Mouse (Mus musculus) brain, embryonic 14.5 days (tissue): ENCODE measurements around the gene Dpf3. TPM values are rescaled to one million over a fixed set of nuclear protein-coding genes. Genes with fewer than 3 reads are reported as not detected.
A peak's percentile ranks its signal among the peaks of the same experiment; 100 is the strongest.

ENCODE experiments used
- DNase-seq: peaks from one replicate; pipeline ENCODE4 v3.0.0-alpha.2; 2011; ENCODE audit warnings: low read depth
- CTCF ChIP-seq: fragments of 200-500 bp; IDR thresholded peaks from 2 replicates; pipeline ENCODE4 v1.5.1; 2012; ENCODE audit warnings: inconsistent platforms, mild to moderate bottlenecking, moderate library complexity, borderline replicate concordance; ENCODE audit not compliant: insufficient read depth, insufficient read length; ENCODE audit errors: extremely low read depth
- POLR2A ChIP-seq: fragments of 200-500 bp; IDR thresholded peaks from 2 replicates; pipeline ENCODE4 v1.6.1; 2012; ENCODE audit warnings: mild to moderate bottlenecking, inconsistent platforms, borderline replicate concordance; ENCODE audit not compliant: poor library complexity, insufficient read depth, insufficient read length, severe bottlenecking; ENCODE audit errors: extremely low read depth
- polyA plus RNA-seq: library from polyadenylated mRNA; depleted of rRNA; stranded (reverse); fragments of >200 nt; gene quantifications from 2 replicates; pipeline ENCODE4 v1.2.3, GENCODE M21; 2012

Gene Dpf3
- polyA plus RNA-seq, 1 experiment: 20.9 TPM

DNA sequence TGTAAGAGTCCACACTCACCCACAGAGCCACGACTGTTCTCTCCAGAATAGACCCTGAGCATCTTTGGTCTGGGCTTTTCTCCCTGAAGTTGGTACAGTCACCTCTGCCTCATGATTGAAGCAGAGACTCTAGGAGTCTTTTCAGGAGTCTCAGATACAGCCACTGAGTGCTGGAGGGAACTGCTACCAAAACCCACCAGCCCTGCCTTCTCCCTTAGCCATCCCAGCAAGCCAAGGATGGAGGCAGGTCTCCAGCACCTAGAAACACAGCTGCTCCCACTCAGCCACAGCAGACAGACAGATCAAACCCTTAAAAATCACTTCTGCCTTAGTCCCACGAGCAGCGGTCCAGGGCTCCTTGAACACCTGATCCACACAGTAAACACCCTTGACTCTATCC, 139.3 kb downstream of the Dpf3 start:
- DNase-seq: no peak

DNA sequence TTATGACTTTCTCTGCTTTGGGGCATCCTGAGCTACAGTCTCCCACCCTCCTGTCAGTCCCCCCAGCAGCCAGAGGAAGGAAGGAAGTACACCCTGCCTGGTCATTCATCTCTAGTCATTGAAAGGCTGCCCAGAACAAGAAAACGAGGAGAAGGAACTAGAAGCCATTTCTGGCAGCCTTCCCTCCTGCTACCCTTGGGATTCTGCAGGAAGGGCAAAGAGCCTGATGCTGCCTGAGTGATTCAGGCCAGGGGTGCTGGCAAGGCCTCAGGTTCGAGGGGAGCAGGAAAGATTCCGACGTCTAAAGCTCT, 144.7 kb downstream of the Dpf3 start:
- no peak for DNase-seq
- no peak for TF ChIP-seq CTCF
- no peak for TF ChIP-seq POLR2A

More for the DNA sequence above, 139.3 kb downstream of the Dpf3 start:
- TF ChIP-seq CTCF: no peak
- TF ChIP-seq POLR2A: no peak

DNA sequence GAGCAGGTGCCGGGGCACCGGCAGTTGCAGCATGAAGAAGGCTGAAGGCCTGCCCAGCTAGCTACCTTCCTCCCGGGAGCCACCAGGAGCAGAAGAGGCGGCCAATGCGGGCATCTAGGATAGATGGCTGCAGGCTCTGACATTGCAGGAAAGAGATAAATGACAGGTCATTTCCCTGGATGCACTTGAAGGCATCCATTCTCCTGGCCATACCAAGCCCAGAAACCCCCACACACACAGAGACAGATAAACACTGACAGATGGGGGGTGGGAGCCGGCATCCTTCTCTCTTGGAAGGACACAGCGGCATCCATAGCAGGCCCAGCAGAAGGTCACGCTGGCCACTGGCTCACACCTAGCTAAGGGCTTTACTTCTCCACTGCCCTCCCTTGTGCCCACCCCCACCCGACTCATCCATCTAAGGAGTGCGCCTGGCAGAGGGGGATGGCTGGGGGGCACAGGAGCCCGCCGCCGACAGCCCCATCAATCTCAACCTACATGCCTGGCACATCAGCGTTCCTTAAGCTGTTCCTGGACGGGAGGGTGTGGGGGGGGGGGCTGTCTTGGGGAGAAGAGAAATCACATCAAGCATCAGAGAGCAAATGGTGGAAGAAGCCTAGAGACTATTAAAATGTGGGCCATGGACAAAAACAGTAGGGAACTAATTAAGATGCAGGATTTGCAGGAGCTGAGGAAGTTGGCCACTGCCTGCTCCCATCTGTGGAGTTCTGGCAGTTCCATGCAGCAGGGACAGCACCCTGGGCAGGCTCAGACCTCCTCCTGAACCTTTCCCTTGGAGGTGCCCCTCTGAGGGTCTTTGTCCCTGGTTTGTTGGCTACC, 145.3 kb downstream of the Dpf3 start:
- TF ChIP-seq CTCF: no peak
- no peak for TF ChIP-seq POLR2A
- peak; percentile 61 for DNase-seq

DNA sequence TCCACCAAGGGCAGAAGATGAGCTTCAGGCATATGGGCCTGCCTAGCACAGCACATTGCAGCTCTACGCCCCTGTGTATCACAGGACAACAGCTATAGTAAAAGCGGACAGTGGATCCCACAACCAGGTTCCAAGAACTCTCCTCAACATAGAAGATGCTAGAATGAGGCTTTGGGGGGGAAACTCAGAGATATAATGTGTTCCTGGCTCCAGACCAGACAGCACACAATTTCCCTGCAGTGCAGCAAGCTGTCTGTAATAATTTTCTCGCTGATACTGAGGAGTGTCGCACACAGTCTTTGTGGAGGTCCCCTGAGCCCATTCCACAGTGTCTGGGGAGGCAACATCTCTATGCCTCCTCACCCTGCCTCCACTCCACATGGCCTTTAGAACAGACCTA, 146.6 kb downstream of the Dpf3 start:
- no peak for DNase-seq
- no peak for TF ChIP-seq POLR2A
- no peak for TF ChIP-seq CTCF

DNA sequence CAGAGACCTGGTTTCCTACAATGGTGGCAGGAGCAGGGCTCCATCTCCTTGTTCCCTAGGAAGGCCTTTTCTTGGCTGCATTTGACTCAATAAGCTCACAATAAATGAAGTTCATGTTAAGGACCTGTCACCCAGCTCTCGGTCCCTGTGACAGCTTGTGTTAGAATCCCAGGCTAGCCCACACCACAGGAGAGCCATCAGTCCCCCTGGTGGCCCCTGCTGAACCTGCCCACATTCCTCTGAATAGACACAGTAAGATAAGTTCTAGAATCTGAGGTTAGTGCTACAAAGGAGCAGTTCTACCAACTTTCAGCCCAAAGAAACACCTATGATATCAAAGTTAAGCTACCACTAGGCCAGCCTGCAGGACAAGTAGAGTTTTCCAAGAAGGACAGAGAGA, 149.2 kb downstream of the Dpf3 start:
- TF ChIP-seq POLR2A: no peak
- TF ChIP-seq CTCF: no peak
- DNase-seq: no peak

DNA sequence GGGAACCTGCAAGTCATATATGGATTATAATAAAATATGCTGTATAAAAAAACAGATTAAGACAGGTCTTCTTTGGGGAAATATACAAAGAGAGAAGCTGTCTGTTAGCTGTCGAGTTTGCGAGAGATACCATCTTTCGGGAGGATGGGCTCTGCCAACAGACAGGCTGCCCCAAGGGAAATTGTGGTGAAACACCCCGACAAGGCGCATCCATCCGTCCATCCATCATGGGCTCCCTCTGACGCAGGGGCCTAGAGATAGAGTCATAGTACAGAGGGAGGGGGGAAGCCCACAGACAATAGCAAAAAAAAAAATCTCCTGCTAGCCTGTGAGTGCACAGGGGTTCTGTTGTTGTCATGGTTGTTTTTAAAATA, 149.8 kb downstream of the Dpf3 start:
- DNase-seq: peak; percentile 66
- no peak for TF ChIP-seq CTCF
- no peak for TF ChIP-seq POLR2A

DNA sequence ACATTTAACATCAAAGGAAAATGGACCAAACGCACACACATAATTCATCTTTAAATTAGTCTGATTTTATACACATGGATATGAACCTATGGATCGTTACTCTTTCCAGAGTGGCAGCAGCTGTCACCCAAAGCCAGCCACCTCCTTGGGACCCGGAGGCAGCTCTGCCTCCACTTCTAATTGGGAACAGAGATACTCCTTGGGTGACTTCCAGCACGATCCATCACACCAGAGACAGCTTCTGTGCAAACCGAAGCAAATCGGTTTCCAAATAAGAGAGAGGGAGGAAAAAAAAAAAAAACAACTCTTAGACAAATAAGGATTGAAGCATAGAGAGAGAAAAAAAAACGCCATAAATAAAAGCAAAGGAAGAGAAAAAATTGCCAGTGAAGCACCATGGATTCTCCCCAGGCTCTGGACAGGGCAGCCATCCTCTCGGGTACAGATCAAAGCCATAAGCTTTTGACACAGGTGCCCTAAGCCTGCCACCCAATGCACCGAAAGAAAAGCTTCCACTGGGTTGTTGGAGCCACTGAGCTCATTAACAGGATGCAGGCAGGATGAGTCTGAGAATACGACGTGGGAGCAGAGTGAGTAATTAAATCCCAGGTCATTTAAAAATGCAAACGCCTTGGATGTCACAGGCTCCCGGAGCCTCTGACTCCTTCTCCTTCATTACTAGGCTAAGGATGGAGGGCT, 150.3 kb downstream of the Dpf3 start:
- peak; percentile 79 for DNase-seq
- TF ChIP-seq POLR2A: no peak
- no peak for TF ChIP-seq CTCF

DNA sequence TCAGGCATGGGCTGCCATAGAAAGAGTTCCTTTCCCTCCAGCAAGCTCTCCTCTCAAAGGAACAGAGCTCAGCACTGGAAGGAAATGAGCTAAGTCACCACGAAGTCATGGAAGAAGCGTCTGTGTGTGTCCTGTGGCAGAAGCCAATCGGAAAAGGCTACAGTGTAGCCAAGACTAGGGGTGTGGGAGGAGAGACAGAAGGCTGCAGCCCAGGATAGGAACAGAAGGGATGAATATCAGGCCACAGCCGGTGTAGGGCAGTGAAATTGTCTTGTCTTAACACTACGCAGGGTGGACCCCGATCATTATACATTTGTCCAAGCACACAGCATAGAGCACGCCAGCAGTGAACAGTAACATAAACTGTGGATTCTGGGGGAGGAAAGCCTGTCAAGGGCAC, 157.5 kb downstream of the Dpf3 start:
- TF ChIP-seq CTCF: no peak
- no peak for TF ChIP-seq POLR2A
- DNase-seq: no peak

DNA sequence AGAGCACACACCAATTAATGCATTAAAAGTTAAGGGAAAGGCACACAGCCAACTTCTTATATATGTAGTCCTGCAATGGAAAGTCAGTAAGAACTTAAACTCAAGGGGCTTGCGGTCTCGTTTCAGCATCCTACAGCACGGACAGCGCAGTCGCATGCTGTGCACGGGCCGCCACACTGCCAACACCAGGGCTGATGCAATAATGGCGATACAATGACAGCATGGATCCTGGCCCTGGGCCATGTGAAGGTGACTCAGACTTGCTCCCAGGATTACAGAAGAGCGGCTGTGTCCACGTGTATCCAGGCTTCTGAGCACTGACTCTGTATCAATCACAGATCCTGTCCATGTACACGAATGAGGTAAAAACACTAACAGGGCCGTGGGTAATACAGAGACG, 158.6 kb downstream of the Dpf3 start:
- TF ChIP-seq CTCF: no peak
- peak; percentile 64 for DNase-seq

DNA sequence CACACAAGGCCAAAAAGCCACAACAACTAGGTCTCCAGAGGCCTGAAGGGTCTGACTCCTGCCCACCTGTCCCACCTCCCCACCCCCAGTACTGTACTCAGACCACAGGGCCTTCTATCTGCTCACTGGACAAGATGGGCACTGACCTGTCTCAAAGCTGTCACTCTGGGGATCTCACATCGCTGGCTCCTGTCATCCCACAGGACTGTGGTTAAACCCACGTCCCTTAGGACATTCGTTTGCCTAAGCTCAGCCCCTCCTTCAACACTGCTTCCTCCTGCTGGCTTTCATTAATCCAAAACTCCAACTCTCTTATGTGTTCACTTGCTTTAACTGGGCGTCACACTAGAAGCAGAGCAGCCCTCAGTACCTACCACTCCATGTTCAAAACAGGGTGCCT, 159.0 kb downstream of the Dpf3 start:
- DNase-seq: no peak
- TF ChIP-seq POLR2A (no peak), CTCF (no peak)

DNA sequence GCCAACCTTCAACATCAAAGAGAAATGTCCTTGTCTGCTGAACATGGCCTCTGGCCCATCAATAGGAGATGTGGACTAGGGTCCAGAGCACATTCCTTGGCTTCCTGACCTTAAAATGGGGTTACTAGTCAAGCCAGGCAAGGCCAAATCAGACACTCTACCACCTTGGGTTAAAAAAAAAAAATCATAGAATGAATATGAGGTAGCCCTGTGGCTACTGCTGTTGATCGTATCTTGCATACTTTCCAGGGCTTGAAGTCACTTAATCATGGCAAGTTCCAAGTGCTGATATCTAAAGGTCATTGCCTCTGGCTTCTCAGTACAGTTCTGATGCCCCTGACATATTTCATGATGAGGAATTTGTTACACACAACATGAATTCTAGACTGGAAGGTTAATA, 160.1 kb downstream of the Dpf3 start:
- TF ChIP-seq CTCF (no peak), POLR2A (no peak)
- no peak for DNase-seq

DNA sequence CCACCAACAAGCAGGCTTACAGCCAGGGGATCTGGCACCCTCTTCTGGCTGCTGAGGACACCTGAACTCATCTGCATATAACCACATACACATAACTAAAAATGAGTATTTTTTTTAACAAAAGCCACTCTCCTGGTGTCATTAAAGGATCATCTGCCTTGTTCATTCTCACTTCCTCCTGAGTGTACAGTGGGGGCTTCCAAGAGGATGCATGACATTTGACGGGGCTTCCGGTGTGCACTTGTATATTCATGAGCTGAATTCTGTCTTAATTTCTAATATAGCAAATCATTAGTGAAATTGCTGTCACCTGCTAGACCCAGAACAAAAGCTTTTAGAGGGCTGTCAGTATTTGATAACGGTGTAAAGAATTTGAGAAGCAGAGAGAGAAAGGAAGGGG, 166.8 kb downstream of the Dpf3 start:
- no peak for DNase-seq
- no peak for TF ChIP-seq POLR2A
- TF ChIP-seq CTCF: no peak
